Mouse (Mus musculus): Measurements from ENCODE around the gene Kdr. TPM values are rescaled to one million over a fixed set of nuclear protein-coding genes. Genes with fewer than 3 reads are reported as not detected.

Gene Kdr
- 0.23 and 0.25 TPM in 2 replicates for total RNA-seq (2023)

GRCm38 (mm10) chr5:75978374-75979100 lies at the start of gene Kdr:
Gene Kdr, minus strand, starts transcription at chr5:75978458.

Other genes starting within 250 kb of the Kdr start
- 40.1 and 47.1 TPM in 2 replicates for gene Srd5a3, start 161.8 kb upstream of the Kdr start, total RNA-seq (2023)
- gene Tmem165, start 205.4 kb upstream of the Kdr start, total RNA-seq (2023), result 53.6 and 72.1 TPM in 2 replicates